Mouse (Mus musculus) thymus, postnatal 14 days (tissue): ENCODE results near the gene Slc7a11.

Source experiments
- DNase-seq: peaks from one replicate; pipeline ENCODE4 v3.0.0; 2021

Slc7a11 gene

DNA sequence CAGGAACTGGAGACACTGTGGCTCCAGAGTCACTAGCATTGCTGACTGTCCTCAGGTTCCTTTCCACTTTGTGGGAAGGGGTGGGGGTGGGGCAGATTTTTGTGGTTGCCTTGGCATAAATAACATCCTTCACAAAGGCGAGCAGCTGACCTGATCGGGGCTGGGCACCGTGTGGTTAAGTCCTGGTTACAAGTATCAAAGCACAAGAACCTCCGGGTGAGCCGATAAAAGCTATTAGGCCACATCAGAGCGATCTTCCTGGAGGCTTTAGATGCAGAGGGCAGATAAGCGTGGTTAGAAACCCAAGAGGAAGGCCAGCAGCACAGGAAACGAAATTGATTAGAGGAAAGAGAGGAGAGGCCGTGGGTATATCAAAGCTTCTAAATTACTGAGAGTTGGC, 55.1 kb downstream of the Slc7a11 start:
- DNase-seq = no peak

GRCm38 (mm10) chr3:50387280-50387679, 56.1 kb downstream of the Slc7a11 start:
- DNase-seq = no peak

GRCm38 (mm10) chr3:50386561-50387221, 56.7 kb downstream of the Slc7a11 start:
- DNase-seq = no peak

DNA sequence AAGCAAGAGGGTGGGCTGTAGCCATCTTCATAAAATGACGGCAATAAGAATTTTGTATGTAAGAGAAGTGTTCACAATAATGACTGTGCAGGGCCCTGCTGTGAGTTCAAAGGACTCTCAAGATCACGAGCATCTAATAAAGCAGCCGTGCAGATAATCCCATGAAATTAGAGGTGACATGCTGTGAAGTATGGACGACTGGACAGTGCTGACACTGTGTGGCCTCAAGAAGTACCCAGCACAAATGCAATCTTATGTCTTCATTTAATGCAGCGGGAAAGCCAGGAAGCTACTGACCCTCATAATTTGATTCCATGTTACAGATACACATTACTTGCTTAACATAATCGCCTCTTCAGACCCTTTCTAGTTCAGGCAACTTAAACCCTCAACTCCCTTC, 57.3 kb downstream of the Slc7a11 start:
- no peak for DNase-seq

DNA sequence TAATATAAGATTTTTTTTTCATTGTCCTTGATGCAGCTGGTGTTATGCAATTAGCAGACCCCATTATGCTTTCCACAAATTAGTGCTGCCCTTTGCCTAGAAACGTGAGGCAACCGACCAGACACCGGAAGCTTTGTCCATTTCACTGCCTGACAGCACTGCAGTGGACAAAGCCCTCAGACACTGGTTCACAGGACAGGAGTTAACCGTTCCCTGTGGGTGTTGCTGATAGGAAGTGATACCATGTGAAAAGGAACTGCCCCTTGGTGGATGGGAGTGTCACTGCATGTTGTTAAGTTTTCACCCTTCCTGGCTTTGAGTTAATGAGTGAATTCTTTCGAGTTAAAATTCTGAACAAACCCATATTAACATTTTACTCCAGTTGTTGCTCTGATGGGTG, 60.7 kb downstream of the Slc7a11 start:
- no peak for DNase-seq

DNA sequence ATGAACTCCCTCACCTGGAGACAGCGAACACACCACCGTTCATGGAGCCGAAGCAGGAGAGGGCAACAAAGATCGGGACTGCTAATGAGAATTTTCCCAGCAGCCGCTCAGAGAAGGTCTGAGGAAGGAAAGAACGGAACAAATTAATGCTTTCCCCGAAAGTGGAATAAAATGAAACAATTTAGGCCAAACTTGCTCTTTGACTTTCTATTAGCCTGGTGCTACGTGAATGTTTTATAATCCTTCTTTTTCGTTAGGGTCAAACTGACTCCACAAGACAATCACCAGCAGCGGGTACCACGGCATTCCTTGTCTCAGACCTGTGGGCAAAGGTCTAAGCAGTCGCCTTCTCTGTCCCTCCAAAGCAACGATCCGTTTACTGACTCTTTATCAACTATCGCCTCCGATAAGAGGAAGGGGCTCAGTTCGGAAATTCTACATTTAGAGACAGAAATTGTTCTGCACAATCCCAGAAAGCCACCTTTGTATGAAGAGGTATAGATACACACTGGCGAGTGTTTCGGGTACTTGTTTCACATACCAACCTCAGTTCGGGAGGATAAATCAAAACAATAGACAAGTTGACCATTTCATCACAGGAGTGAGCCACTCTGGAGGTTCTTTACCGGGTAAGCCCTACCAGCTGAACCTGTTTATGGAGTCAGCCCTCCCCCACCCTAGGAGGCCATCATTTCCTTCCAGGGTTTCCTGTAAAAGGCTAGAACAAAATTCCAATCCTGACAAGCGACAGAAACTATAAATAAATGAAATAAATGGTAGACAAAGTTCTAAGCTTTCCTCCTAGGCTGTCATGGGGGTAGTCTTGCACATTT, 61.3 kb downstream of the Slc7a11 start:
- DNase-seq = no peak

DNA sequence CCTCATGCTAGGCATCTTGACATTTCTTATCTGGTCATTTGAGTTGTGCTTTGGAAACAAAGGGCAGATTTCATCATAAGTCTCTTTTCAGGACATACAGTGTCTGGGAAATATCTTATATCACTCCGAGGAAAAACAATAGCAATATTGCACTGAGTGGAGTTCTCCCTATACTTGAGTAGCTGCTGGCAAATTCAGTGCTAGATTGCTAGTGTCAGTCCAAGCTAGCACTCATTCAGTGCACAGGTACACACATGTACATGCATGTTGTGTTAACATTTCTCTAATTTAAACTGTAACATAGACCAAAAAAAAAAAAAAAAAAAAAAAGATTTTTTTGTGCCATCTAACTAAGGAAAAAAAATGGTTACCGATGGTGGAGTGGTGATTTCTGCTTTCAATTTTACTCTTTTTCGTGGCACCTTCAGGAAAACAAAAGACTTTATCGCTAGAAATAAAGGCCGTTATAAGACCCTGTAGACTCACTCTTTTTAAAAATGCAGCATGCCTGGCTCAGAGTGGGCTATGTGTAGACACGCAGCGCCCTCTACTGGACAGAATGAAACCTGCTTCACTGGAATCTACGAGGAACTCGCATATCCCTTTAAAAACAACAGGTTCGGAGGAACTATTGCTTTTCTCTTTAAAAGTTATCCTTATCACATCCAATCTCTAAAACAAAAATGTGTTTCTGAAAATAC, 62.1 kb downstream of the Slc7a11 start:
- DNase-seq = peak; percentile 91

- no peak for DNase-seq
These were observed 63.5 kb downstream of the Slc7a11 start for GRCm38 (mm10) chr3:50379942-50380341.

DNA sequence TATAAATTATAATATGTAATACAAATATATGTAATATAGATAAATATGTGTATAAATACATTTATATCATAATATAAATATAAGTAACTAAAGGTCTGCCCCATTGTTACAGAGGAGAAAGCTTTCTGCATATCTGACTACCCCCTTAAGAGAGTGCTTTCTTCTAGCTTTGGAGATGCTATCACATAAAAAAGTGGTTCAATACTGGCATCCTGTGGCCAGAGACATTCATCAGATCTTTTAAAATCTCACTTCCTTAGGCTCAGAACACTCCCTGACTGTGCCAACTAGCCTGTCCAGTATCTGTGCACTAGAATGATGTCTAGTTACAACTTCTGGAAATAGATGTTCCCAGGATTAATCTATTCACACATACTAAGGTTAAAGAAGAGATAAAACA, 67.9 kb downstream of the Slc7a11 start:
- no peak for DNase-seq

DNA sequence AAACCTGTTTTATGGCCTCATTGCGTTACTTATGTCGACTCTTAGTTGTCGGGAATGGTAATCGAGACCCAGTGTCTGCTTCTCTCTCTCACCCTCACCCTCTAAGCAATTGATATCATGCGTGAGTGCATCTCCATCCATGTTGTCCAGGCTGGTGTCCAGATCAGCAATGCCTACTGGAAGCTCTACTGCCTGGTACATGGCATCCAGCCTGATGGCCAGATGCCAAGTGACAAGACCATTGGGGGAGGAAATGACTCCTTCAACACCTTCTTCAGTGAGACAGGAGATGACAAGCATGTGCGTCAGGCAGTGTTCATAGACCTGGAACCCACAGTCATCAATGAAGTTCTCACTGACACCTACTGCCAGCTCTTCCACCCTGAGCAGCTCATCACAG, 73.6 kb downstream of the Slc7a11 start:
- DNase-seq = no peak

GRCm38 (mm10) chr3:50367175-50367574, 76.2 kb downstream of the Slc7a11 start:
- no peak for DNase-seq

- DNase-seq = no peak
These were observed 79.8 kb downstream of the Slc7a11 start for GRCm38 (mm10) chr3:50363659-50364058.

- no peak for DNase-seq
These were observed 96.3 kb downstream of the Slc7a11 start for GRCm38 (mm10) chr3:50347081-50347480.

DNA sequence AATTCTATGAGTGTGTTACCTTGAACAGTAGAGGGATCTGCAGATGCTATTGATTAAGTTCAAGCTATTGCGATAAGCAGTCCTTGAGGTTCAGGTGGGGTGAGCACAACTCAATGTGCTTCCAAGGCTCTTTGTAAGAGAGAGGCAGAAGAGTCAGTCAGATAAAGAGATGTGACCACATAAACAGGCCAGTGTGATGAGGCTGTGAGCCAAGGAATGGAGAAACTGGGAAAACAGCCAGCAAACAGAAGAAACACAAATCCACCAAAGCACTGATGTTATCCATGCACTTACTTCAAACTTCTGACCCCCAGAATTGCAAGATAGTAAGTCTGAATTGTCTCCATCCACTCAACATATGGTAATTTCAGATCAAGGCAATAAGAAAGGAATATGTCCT, 99.0 kb downstream of the Slc7a11 start:
- no peak for DNase-seq

DNA sequence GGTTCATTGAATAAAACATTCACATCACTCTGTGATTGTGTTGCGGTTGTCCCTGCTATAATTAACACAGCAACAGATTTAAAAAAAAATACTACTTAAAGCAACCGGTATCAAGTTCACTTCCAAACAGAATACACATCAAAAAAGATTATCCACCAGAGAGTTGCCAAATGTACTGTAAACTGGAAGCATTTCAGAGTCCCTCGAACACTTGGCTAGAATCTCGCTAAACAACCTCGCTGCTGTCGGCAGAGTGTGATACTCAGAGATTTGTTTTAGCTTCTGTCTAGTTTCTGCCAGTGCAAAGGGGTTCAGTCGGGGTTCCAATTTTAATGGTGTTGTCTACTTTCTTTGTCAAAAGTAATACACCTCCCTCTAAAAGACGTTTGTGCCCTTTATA, 118.9 kb downstream of the Slc7a11 start:
- DNase-seq = no peak

GRCm38 (mm10) chr3:50323881-50324280, 119.5 kb downstream of the Slc7a11 start:
- no peak for DNase-seq

DNA sequence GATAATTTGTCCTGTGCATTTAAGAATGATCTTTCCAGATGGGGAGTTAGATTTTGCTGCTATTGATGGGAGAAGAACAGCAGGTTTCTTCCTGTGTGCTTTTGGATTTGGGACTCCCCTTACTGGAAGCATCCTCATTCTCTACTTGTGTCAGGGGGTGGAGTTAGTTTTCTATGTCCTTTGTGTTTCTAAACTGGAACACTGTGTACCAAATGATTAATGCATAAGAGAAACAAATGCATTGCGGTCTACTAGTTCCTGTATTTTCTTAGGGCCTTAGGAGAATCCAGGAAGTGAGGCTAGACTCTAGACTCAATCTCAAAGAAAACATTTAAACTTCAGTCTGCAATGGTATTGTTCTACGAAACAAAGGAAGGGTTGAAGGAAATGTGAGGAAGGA, 122.6 kb downstream of the Slc7a11 start:
- DNase-seq = no peak

- DNase-seq = no peak
These were observed 125.3 kb downstream of the Slc7a11 start for GRCm38 (mm10) chr3:50318074-50318473.

GRCm38 (mm10) chr3:50313816-50314215, 129.6 kb downstream of the Slc7a11 start:
- DNase-seq = no peak

DNA sequence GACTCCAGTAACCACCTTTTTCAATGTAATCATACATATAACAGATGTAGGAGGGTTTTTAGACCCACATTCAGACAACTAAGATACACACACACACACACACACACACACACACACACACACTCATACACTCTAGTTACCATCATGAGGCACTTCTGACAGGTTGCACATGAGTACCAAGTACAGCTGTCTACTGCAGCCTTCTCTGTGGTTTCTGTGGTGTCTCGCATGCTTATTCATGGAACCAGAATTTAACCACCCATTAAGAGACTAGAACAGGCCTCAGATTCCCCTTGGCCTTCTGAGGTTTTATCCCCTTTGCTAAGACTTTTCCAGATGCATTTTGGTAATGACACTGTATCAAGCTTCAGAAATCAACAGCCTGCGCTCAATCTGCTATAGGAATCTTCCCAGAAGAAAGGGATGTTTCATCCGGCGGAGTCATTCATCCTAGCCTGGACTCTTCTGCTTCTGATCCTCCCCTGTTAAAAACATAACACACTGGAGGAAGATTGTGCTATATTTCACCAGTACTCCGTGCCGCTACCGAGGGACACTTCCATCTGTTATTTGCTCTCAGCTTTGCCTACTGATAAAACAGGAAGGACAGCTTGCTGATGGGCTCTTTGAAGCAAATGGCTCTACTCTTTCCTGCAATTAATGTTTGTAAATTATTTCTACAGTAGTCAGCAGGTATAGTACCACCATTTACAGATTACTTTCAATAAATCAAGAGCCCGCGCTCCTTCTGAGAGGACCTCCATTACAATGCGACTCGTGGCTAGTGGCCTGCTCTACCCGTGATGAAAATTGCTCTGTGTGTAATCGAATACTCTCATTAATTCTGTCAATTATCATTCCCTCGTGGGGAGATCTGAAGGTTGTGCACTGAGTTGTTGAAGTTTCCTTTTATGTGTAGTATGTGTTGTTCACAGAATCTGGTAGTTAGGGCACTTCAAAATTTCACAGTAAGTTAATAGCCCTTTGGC, 135.8 kb downstream of the Slc7a11 start:
- peak; percentile 63 for DNase-seq

DNA sequence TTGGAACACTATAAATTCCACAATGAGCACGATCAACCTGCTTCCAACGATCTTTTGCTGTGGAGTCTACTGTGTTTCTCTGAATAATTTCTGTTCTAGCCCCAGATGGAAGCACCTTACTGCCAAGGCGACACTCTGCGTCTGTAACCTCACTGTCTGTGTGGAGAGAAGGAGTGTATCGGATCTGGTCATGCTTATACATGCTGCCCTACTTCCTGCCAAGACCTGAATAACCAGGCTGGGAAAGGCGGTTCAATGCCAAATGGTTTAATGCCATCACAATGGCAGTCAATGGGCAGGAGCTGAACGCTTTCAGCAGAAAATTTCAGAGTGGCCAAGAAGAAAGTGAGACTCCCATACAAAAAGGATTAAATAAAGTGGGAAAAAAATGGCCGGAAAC, 137.1 kb downstream of the Slc7a11 start:
- DNase-seq = no peak

- DNase-seq = peak; percentile 66
These were observed 139.3 kb downstream of the Slc7a11 start for GRCm38 (mm10) chr3:50304137-50304536.

DNA sequence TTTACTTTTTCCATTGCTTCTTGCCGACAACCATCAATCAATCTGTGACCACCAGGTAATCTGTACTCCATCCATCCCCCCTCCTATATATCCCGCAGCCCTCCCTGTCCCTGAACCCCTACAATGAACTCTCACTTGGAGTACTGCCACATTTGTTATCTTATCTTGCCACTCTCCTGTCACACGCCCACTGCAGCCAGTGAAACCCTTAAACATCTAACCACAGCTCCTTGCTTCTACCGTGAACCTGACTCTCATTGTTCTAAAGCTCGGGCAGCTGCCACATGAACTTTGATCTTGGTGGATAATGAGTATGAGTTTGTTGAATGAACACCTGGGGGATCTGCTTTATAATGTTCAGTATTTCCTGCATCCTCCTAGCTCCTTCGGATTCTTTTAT, 140.8 kb downstream of the Slc7a11 start:
- peak; percentile 53 for DNase-seq
